Mouse (Mus musculus) gonadal fat pad, adult 2 months (tissue): ENCODE measurements around the gene Rasl10a. TPM values are rescaled to one million over a fixed set of nuclear protein-coding genes. Genes with fewer than 3 reads are reported as not detected.

Source experiments
- DNase-seq: peaks from one replicate; pipeline ENCODE4 v3.0.0-alpha.2; 2012; ENCODE audit warnings: low read depth
- polyA plus RNA-seq: library from polyadenylated mRNA; depleted of rRNA; stranded (reverse); fragments of >200 nt; gene quantifications from 2 replicates; pipeline ENCODE4 v1.2.3, GENCODE M21; 2012; rRNA removed

Rasl10a gene
- polyA plus RNA-seq, result 36.5 and 47.3 TPM in 2 replicates

DNA sequence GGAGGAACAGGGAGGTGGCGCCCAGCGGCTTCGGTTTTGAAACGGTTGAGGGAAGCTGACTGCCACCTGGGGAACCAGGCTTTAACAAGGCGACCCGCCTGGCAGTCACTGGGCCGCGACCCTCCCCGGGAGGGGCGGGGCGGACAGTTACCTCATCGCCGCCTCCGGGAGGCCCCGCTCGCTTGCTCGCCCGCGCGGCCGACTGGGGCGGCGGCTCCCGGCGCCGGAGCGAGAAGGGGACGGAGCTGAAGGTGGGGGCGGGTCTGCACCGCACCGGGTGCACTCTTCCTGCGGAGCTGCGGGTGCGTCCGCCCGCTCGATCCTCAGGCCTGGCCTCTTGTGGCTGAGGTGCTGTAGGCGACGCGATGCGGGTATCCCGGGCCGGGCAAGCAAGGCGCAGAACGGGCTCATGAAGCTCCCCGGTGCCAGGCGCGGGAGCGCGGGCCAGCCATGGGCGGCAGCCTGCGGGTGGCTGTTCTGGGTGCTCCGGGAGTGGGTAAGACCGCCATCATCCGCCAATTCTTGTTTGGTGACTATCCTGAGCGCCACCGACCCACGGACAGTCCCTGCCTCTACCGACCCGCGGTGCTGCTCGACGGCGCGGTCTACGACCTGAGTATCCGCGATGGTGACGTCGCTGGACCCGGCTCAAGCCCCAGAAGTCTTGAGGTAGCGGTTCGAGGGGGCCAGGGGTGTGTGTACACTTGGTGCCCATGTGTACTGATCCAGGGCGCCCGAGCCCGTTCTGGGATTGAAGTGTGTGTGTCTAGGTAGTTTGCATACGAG, at the start of gene Rasl10a:
Rasl10a (plus strand) TSS at position 273 of the 786 bp plus-strand sequence.
- DNase-seq, result no peak

DNA sequence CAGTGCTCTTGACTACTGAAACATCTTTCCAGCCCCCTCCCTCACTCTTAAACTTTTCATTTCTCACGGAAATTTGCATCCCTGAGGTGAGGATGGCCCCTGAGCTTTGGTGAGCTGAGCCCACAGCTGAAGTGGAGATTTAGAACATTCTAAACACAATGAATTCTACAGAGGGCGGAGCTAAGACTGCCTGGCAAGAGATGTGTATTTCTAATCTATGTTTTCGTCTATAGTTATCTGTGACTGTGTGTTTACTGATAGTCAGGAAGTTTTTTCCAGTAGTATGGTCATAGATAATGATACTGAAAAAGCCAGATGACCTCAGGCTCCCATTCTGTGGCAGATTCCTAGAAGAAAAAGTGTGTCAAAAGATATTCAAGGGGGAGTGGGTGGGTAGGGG, 49.1 kb upstream of the Rasl10a start:
- DNase-seq, result no peak

DNA sequence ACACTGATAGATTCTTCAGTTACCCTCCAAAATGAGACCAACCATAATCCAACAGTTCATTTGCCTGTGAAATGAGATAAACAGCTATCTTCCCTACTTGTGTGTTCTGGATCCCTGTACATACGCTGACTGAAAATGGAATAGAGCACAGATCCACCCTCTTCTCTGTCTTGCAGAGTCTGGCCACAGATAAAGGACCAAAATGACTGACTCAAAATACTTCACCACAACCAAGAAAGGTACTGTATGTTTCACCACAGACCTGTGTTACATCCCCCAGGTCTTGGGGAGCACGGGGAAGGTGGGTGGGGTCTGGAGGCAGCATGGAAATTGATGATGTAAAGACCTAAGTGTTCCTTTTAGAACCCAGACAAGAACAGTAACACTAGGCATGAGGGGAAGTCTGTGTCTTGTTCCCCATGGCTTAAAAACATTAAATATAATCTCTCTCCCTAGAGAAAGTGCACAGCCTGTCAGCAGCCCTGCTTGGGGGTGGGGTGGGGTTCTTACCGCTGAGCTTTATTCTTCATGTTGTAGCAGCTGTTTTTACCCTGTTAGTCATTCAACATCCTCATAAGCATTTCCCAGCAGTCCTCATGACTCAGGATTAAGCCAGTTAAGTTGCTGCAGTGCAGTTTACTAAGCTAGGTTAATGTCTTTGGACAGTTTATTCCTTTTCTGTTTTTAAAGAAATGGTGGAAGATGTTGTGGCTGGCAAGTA, 48.4 kb upstream of the Rasl10a start:
- no peak for DNase-seq

DNA sequence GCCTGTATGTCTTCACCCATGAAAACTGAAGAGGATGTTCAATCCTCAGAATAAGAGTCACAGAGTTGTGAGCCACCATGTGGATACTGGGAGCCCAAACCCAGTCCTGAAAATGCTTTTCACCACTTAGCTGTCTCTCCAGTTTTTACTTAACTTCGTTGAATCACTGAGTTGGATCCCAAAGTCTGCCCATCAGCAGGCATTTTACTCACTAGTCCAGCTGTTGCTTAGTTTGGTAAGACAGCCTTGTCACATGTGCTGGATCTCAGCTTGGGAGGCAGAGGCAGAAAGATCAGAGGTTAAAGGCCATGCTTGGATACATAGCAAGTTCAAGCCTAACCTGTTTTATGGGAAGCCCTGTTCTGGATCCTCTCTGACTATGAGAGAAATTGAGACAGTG, 47.7 kb upstream of the Rasl10a start:
- DNase-seq, result no peak

DNA sequence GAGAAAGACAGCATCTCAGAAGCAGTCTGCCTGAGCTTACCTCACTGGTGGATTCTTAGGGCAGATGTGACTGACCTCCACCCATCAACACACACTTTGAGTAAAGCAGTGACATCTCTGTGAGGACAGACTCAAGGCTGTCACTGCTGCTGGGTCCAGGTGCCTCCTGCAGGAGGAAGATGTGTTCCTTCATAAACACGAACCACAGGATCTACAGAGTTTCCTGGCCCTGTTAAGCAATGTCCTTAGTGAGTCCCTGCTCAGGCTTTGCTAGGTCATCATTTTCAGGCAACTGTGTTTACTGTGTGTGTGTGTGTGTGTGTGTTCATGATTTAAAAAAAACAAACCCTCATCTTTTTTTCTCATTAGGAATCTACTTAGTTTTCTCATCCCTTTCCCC, 46.4 kb upstream of the Rasl10a start:
- DNase-seq, result no peak

DNA sequence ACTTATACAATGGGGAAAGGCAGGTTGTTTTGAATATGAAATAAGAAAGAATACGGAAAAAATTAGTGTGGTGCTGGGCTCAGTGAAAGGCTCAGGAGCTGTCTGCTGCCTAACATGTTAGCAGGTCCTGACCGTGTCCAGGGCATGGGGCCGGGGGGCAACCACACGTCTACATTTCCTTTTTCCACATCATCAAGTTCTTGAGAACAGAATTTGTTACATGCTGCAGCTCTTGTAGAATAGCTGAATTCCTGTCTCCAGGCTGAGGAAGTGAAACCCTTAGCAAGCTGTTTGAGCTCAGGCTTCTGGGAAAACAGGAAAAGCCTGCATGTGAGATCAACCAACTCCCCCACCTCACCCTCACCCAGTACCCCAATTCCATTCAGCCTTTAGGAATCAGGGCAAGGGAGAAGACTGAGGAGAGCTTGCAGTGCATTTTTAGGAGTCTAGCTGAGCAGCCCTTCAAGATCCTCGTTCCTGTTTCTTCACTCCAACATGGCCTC, 45.7 kb upstream of the Rasl10a start:
- no peak for DNase-seq

DNA sequence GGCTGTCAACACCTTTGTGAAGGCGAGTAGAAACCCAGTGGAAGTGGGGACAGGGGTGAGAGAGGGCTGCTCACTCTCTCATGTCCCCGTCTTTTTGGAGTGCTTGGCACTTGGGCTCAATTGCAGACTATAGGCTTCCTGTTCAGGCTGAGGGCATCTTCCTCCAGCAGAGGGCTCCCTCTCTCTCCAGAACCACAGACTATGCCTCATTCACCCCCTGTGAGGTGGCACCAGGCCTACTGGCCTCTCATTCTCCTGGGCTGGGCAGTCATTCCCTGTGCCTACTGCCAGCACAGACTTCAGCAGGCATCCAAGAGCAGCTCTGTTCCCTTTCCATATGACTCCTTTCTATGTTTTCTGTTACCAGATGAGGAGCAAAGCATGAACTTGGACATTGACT, 42.2 kb upstream of the Rasl10a start:
- no peak for DNase-seq

DNA sequence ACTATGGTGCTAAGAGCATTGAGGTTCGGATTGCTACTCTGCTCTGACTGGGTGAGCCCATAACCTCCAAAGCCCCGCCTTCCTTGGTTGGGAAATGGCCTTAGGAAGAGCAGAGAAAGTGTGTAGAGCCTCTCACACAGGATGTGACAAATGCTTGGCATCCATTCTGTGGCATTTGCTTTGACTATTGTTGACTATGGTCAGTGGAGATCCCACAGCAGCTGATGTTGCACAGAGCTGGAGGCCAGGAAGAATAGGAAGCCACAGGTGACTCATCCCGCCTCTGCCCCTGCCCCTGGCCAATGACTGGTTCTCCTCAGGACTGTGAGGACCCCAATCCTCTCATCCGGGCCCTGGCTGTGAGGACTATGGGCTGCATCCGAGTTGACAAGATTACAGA, 41.6 kb upstream of the Rasl10a start:
- no peak for DNase-seq

DNA sequence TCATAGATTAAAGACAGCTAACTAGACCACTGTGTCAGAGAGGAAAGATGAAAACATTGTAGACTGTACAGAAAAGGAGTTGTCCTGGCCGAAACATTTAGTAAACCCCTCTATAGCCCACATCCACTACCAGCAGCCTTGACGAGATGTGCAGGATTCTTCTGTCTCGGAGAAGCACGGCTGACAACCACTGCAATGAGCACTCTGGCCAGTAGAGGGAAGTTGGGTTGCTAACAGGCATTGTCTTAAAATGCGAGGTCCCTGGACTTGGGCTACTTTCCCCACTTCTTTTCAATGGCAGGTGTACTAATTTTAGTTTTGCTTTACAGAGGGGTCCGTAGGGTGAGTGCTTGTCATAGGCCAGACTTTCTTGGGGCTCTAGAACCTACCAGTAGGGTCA, 40.4 kb upstream of the Rasl10a start:
- DNase-seq, result no peak

DNA sequence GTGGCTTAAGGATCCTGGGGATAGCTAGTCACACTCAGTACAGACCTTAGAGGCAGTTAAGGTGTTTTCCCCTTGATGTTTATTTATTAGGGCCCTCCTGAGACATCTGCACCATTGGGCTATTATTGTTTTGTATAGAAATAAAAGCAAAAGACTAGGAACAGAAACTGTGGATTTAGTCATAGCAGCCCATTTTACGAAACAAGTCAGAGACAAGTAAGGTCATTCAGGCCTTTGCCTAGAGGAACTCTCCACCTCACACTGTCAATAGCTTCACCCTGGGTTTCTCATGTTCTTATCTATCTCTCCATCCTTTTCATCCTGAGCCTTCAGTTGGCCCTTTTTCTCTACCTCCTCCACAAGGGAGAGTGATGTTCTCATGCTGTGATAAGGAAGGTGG, 32.8 kb upstream of the Rasl10a start:
- DNase-seq, result no peak

DNA sequence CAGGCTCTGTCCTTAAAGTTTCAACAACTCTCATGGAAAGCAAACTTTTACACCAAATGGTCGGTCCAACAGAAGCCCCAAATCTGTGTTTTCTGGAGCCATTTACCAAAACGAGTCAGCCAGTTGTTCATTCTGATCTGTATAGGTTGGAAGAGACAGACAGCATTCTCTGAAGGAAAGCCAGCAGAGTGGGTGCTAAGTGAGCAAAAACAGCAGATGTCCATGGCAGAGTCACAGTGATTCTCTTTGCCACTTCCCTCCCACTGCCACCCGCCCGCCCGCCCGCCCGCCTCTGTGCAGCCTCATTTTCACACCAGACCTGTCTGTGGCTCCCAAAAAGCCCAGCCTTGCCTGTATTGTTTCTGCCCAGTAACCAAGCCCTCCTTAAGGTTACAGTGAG, 29.7 kb upstream of the Rasl10a start:
- DNase-seq, result no peak

DNA sequence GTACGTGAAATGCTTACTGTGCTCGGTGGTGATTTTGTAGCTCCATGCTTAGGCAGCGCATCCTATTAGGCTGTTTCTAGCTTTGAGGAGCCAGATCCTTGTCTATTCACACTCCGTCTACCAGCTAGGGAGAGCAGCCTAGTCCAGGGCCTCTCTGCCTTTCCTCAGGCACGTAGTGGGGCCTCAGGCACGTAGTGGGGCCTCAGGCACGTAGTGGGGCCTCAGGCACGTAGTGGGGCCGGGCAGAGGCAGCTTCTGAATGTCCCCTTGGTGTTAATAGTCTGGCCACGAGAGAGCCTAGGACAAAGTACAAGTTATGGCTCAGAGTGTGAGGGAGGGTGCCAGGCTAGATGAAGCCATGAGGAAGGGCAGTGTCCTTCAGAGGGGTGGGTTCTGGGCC, 25.2 kb upstream of the Rasl10a start:
- no peak for DNase-seq

DNA sequence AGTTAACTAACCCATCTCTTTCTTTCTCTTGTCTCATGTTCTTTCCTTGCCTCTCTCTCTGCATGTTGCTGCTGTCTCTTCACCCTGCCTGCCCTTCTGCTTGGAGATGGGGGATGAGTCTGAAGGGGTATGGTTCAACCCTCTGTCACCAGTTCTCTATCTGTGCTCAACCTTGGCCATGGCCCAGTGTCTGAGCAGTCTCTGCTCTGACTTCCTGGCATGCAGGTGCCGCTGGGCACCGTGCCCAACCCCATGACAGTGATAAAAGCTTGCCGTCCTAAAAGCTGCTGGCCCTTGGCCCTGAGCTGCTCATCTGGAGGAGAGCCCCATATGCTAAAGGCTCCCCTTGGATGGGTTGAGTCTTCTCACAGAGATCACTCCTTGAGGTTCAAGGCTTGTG, 24.8 kb upstream of the Rasl10a start:
- DNase-seq, result no peak

DNA sequence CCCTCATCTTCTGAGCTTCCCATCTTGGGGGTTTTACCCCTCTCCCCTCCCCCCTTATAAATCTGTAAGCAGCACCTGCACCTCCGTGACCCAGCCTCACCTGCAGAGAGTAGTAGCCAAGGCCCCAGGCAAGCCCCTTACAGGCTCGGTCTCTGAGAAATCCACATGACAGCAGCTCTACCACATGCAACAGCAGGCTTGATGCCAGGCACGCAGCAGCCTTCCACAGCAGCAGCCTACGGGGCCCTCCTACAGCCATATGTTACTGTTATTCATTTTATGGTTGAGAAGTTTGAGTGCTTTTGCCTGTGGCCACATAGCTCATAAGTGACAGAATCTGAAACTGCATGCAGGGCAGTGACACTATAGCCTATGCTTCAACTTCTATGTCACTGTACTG, 22.5 kb upstream of the Rasl10a start:
- no peak for DNase-seq

DNA sequence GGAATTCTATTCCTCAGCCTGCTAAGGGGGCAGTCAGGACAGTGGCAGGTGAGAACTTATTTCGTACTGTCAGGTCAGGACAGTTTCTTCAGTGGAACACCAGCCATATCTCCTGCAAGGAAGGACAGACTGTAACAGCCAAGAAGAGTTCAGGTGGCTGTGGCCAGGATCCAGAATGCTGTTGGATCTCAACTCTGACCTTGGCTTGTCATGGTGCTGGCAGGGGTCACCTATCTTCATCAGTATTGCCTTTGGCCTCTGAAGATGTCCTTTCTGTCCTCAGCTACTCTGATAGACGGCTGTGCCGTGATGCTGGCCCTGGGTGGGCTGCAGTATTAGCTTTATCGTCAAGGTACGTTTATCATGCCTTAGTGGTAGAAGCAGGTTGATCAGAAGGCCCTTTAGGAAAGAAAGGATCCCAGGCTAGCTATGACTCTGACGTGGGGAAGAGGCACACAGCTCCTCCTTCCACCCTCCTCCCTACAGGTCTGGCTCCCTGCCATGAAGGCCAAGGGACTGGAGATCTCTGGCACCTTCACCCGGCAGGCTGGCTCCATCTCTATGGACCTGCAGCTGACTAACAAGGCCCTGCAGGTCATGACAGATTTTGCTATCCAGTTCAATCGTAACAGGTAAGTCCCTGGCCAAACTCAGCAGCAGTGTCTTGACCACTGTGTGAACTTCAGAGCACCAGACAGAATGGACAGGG, 20.6 kb upstream of the Rasl10a start:
- DNase-seq, result no peak

DNA sequence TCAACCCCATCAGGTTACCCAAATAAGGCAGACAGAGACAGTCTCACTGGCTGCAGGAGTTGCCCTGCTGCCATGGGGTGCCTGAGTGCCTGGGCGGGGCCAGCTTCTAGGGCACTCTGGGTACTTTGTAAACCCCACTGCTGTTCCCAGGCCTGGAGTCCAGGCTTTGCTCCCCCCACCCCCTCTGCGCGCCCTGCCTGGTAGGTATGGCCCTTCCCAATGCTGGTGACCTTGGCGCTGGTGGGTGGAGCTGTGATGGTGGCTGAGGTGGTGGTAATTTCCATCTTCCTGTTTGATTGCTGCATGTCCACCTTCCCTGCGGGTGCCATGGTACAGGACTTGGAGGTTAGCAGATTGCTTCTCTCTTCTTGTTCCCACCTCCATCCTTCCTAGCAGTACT, 17.3 kb upstream of the Rasl10a start:
- no peak for DNase-seq

DNA sequence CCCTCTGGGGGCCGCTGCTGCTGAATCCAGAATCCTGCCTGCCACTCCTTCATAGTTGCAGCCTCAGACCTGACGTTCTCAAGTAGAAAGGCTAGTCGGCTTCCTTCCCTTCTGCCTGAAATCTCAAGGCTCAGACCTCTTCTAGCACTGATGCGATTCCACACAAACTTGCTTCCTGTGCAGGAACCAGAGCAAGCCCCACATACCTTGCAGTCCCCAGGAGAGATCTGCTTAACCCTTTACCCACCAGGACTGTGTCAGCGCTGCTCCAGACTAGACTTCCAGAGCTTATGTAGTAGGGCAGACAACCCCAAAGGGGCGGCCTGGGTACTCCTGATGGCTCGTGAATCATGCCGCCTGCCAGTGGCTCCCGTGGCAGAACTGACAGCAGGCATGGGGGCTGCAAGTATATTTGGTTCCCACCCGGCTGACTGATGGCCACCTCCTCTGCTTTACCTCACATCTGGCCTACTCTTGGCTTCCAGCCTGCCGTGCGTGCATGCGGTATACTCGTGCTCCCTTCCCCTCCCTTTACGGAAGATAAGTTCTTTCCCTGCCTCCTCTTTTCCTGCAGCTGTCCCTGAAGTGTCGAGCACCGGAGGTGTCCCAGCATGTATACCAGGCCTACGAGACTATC, 16.7 kb upstream of the Rasl10a start:
- no peak for DNase-seq

DNA sequence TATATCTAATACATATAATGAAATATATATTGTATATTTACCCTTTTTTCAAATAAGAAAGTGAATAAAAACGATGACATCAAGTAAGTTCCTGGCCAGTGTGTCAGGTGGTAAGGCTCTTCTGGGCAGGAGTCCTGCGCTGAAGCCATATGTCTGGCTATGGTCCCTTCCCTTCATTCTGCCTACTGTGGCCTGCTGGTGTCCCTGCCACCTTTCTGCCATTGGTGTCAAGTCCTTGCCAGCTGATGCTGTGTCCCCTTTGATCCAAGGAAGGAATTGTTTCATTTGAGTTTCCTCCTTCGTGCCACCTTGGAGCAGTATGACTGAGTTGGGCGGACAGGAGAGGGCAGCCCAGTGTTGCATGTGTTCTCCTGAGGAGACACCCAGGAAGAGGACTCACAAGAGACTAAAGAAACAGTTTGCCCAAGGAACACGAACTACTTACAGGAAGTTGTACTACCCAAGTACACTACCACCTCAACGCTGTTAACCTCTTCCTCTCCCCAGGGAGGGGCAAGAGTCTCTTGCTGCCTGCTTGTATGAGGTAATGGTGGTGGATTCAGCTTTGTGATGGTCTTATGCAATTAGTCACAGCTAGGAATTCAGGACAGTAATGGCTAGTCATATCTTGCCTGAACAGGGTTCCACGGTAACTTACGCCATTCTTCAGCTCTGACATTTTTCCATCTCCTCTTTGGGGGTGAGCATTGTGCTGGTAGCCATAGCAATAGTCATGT, 15.1 kb upstream of the Rasl10a start:
- no peak for DNase-seq

DNA sequence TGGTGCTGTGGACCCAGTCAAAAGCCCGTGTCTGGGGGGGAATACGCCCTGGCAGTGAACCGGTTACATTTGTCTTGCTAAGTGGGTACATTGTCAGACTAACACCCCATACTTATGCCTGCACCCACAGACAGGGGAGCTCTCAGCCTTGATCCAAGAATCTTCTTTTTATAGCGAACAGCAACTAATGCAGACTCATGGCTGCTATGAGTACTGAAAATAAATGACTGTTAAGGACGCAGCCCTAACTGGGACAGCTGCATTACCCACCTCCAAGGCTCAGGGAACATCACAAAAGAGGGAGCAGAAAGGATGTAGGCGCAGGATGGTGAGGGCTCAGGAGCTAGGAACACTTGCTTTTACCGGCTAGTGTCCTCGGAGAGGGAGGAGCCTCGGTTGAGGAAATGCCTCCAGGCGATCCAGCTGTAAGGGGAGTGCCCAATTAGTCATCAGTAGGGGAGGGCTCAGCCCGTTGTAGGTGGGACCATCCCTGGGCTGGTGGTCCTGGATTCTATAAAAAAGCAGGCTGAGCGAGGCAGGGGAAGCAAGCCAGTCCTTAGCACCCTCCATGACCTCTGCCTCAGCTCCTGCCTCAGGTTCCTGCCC, 11.5 kb upstream of the Rasl10a start:
- no peak for DNase-seq

DNA sequence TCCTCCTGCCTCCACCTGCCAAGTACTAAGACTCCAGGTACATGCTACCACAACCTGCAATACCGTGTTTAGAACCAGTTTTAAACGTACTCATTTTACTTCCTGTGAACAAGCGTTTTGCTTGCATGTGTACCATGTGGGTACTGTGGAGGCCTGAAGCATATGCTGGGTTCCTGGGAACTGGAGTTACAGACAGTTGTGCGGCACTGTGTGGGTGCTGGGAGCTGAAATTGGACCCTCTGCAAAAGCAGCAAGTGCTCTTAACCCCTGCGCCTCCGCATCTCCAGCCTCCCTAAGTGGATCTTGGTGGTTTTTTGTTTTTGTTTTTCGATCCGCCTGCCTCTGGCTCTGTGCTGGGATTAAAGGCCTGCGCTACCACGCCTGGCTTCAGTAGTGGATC, 6.3 kb upstream of the Rasl10a start:
- DNase-seq, result no peak
